Mouse (Mus musculus): ENCODE measurements around the gene Olfr1042. TPM values are rescaled to one million over a fixed set of nuclear protein-coding genes. Genes with fewer than 3 reads are reported as not detected.

The Olfr1042 gene
- total RNA-seq (2023; ENCODE audit: inconsistent age) = not detected in 4 replicates

DNA sequence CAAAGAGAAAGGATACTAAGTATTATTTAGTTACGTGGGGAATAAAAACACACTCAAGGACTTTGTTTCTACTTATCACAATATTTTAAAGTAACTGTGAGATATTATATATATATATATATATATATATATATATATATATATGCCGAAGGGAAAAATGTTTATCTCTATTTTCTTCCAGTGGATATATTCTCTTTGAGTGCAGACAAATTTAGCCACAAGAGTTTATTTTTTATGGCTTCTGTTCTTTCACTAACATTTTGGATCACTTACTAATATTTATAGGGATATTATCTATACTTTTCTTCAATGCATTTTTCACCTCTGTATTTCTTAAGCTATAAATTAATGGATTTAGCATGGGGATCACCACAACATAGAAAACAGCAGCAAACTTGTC lies at the start of gene Olfr1042:
Olfr1042 (minus strand) TSS at position 101 of the 400 bp plus-strand sequence.

DNA sequence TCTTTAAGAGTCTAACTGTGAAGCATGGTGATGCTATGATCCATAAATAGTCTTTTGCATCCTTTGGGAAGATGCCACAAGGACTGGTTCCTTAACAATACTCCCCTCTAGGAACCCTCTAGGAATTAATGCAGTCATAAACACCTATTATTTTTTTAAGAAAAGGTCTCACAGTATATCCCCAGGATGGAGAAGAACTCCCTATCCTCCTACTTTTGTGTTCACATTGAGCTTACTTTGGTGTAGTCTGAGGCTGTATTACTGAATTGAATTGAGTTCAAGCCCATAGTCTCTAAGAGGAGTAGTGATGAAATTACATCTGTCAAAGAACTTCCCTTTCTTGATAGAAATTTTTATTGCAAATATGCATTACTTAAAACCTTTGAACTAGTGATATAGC lies 41.3 kb upstream of the Olfr1042 start, which contains the start of gene Olfr1045:
Olfr1045 (minus strand) TSS at position 101 of the 400 bp plus-strand sequence.

DNA sequence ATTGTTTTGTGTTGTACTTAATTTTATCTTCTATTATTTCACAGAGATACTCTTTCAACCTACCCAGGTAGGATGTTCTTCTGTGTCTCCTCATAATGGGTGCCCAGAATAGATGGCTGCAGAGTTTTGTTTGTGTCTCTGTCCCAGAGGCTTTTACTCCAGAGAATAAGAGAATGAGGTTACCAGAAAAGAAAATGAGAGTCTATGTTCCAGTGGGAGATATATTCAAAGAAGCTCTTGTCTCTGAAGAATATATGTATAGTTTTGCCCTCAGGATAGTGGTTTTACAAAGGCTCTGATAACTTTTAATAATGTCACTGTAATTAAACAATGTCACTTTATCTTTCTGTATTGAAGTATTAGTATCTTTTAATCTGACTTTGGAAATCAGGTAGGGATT lies 23.9 kb upstream of the Olfr1042 start, which contains the start of gene Olfr52:
Olfr52 (minus strand) TSS at position 101 of the 400 bp plus-strand sequence.

DNA sequence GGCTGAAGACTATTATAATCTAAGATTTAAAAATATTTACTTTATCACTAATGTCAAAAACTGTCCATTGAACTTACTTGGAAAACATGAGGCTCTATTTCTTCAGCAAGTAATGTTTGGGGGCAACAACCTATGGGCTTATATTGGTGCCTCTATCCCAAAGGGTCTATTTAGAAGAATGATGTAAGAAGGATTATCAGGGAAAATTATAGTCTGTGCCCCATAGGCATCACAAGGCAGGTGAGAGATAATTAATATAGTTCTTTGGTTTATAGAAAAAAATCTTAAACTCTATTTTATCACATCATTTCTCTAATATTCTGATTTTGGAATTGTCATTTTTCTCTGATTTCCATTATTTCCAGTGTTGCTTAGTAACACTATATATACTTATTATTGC lies 16.1 kb upstream of the Olfr1042 start, which contains the start of gene Olfr1044:
Olfr1044 (minus strand) TSS at position 101 of the 400 bp plus-strand sequence.

DNA sequence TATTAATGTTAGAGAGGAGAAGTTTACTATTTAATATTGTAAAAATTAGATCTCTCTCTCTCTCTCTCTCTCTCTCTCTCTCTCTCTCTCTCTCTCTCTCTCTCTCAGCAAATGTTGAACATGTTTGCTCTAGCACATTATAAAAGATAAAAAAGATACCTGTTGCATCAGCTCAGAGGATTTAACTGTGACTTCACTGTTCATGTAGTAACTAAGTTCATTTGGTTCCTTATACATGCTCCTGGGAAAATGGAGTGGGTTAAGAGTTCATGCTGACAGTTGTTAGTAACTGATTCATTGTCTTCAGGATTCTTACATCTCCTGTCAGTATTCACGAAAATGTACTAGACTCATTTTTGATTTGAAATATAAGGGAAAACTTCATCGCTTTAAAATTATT lies 5.8 kb upstream of the Olfr1042 start, which contains the start of gene Olfr1043:
Olfr1043 (minus strand) TSS at position 101 of the 400 bp plus-strand sequence.

DNA sequence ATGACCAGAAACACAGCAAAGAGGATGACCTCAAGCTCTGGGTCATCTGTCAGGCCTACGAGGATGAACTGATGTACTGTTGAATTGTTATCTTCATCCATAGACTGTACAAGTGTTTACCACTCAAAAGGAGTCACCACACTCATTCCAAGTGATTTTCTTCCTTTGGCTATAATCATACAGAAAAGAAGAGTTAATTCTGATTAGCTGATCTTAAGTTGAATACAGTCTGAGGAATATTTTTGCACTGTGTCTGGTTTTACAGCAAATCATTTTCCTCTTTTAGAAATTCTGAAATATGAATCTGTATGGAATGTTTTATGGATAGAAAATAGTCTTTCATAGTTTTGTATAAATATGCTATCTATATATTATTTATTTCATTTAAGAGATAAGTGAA lies 15.0 kb downstream of the Olfr1042 start, which contains the start of gene Olfr1040:
Olfr1040 (minus strand) TSS at position 101 of the 400 bp plus-strand sequence.

DNA sequence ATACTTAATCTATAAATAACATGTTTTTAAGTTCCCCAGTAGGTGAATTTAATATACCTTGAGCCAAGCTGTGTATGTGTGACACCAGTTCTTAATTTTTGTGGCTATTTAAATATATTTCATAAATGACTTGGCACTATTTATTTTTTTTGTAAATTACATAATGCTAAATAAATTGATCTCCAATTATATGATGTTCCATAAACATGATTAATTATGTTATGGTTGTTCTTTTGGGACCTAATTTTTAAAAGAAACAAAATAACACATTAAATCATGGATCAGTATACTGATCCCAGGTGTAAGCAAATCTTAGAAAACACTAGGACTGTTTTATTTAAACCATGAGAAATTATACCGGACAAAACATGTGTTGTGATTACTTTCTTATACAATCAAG lies 25.8 kb downstream of the Olfr1042 start, which contains the start of gene Olfr1039:
Olfr1039 (minus strand) TSS at position 101 of the 400 bp plus-strand sequence.

Other genes with a start within 250 kb of the Olfr1042 start
- not detected in 4 replicates for gene Olfr1025-ps1, start 246.6 kb downstream of the Olfr1042 start, total RNA-seq (2023; ENCODE audit: inconsistent age)
- gene Olfr1026, start 240.3 kb downstream of the Olfr1042 start, total RNA-seq (2023; ENCODE audit: inconsistent age) = not detected in 4 replicates
- not detected in 4 replicates for gene Olfr1028, start 211.4 kb downstream of the Olfr1042 start, total RNA-seq (2023; ENCODE audit: inconsistent age)
- gene Olfr1029, start 187.9 kb downstream of the Olfr1042 start, total RNA-seq (2023; ENCODE audit: inconsistent age) = 0.12 TPM in 1 of 4 replicates, not detected in the others
- gene Olfr1030, start 182.6 kb downstream of the Olfr1042 start, total RNA-seq (2023; ENCODE audit: inconsistent age) = not detected in 4 replicates
- gene Olfr1031, start 171.5 kb downstream of the Olfr1042 start, total RNA-seq (2023; ENCODE audit: inconsistent age) = not detected in 4 replicates
- not detected in 4 replicates for gene Olfr1032, start 156.3 kb downstream of the Olfr1042 start, total RNA-seq (2023; ENCODE audit: inconsistent age)
- gene Olfr1033, start 141.2 kb downstream of the Olfr1042 start, total RNA-seq (2023; ENCODE audit: inconsistent age) = not detected in 4 replicates
- gene Olfr1034, start 116.0 kb downstream of the Olfr1042 start, total RNA-seq (2023; ENCODE audit: inconsistent age) = not detected in 4 replicates
- not detected in 4 replicates for gene Olfr1036, start 87.8 kb downstream of the Olfr1042 start, total RNA-seq (2023; ENCODE audit: inconsistent age)
- not detected in 4 replicates for gene Olfr1037, start 74.5 kb downstream of the Olfr1042 start, total RNA-seq (2023; ENCODE audit: inconsistent age)
- not detected in 4 replicates for gene Olfr1039, start 25.9 kb downstream of the Olfr1042 start, total RNA-seq (2023; ENCODE audit: inconsistent age)
- not detected in 4 replicates for gene Olfr1040, start 15.1 kb downstream of the Olfr1042 start, total RNA-seq (2023; ENCODE audit: inconsistent age)
- gene Olfr1043, start 5.7 kb upstream of the Olfr1042 start, total RNA-seq (2023; ENCODE audit: inconsistent age) = not detected in 4 replicates
- gene Olfr1044, start 16.0 kb upstream of the Olfr1042 start, total RNA-seq (2023; ENCODE audit: inconsistent age) = not detected in 4 replicates
- gene Olfr52, start 23.8 kb upstream of the Olfr1042 start, total RNA-seq (2023; ENCODE audit: inconsistent age) = not detected in 4 replicates
- gene Olfr1045, start 41.2 kb upstream of the Olfr1042 start, total RNA-seq (2023; ENCODE audit: inconsistent age) = not detected in 4 replicates
- not detected in 4 replicates for gene Olfr1046, start 57.5 kb upstream of the Olfr1042 start, total RNA-seq (2023; ENCODE audit: inconsistent age)
- not detected in 4 replicates for gene Olfr1047, start 69.6 kb upstream of the Olfr1042 start, total RNA-seq (2023; ENCODE audit: inconsistent age)
- not detected in 4 replicates for gene Olfr1048, start 78.5 kb upstream of the Olfr1042 start, total RNA-seq (2023; ENCODE audit: inconsistent age)
- gene Olfr1049, start 96.5 kb upstream of the Olfr1042 start, total RNA-seq (2023; ENCODE audit: inconsistent age) = not detected in 4 replicates
- not detected in 4 replicates for gene Olfr1051, start 117.2 kb upstream of the Olfr1042 start, total RNA-seq (2023; ENCODE audit: inconsistent age)
- gene Olfr1052, start 130.6 kb upstream of the Olfr1042 start, total RNA-seq (2023; ENCODE audit: inconsistent age) = not detected in 4 replicates
- not detected in 4 replicates for gene Olfr1053, start 153.4 kb upstream of the Olfr1042 start, total RNA-seq (2023; ENCODE audit: inconsistent age)
- not detected in 4 replicates for gene Olfr1054, start 173.6 kb upstream of the Olfr1042 start, total RNA-seq (2023; ENCODE audit: inconsistent age)
- not detected in 4 replicates for gene Olfr1055, start 188.4 kb upstream of the Olfr1042 start, total RNA-seq (2023; ENCODE audit: inconsistent age)
- not detected in 4 replicates for gene Olfr1056, start 200.6 kb upstream of the Olfr1042 start, total RNA-seq (2023; ENCODE audit: inconsistent age)
- not detected in 4 replicates for gene Olfr1057, start 216.6 kb upstream of the Olfr1042 start, total RNA-seq (2023; ENCODE audit: inconsistent age)
- gene Olfr1058, start 226.7 kb upstream of the Olfr1042 start, total RNA-seq (2023; ENCODE audit: inconsistent age) = not detected in 4 replicates

Data from B cell, adult (primary cell).